Mouse (Mus musculus): ENCODE measurements around the gene Tbl3.

Gene Tbl3

DNA sequence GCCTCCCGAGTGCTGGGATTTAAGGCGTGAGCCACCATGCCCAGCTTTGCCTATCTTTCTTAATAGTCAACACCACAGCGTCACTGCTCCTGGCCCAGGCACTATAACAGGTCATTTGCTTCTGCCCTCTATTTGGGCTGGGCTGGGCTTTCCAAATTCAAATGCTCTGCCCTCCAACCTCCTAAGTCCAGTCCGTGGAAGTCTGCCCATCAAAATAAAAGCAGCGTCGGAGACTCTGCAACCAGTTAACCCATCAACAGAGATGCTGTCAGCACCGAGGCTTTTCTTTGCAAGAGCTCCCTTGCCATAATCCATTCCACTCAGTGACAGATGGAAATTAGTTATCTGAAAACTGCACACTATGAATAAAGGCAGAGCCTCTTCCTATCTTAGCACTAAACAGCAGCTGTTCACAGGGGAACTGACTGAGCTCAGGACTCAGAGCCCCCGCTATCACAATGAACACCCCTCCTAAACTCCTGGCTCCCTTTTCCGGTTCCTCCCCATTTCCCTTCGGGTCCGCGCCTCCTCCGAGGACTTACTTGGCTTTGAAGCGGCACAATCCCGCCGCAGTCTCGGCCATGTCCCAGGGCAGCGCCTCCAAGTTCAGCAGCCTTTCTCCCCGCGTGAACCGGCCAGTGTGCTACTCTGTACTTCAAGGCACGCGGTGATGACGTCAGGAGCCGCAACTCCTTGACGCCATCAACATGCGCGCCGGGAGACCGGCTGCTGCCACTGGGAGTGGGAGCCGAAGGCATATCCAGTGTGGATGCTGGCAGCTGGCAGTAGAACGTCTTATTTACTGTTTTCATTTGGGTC, at the start of gene Tbl3:
Tbl3 (minus strand) TSS at position 679 of the 819 bp plus-strand sequence.
- peak; percentile 93 for DNase-seq (ENCODE audit: low read depth, low spot score)

DNA sequence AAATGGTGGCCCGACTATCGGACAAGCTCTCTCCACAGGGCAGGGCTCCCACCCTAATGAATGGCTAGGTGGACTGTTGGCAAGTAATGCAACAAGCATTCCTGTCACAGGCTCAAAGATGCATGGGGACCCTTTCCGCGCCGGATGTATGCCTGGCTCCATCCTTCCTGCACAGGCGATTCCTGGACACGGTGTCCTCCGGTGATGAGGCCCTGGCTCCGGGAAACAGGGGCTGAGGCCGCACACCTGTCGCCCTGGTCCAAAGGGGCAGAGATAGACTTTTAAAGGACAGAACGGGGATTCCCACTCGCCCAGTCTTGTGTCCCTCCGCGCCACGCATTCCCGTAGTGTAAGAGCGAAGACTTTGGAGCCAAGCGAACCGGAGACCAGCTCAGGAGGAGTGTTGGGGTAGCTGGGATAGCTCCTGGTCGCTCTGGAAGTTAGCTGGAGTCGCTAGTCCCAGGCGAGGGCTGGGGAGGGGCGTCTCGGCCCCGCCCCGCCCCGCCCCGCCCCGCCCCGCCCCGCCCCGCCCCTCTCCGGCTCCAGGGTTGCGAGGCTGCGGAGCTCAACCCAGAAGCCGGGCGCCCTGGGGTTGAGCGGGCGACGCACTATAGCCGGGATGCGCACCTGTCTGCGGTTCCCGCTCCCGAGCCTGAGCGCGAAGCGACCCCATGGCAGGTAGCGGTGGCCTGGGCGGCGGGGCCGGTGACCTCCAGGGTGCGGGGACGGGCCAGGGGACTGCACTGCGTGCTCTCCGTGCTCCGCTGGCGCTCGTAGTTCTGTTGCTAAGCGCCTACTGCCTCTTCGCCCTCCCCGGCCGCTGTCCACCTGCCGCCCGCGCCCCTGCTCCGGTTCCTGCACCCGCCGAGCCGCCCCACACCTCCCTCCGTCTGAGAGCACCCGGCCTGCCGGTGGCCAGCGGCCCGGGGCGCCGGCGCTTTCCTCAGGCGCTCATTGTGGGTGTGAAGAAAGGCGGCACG, 45.2 kb upstream of the Tbl3 start, which contains the start of gene Hs3st6:
Hs3st6 (plus strand) TSS at position 574 of the 980 bp plus-strand sequence.
- no peak for DNase-seq (ENCODE audit: low read depth, low spot score)

DNA sequence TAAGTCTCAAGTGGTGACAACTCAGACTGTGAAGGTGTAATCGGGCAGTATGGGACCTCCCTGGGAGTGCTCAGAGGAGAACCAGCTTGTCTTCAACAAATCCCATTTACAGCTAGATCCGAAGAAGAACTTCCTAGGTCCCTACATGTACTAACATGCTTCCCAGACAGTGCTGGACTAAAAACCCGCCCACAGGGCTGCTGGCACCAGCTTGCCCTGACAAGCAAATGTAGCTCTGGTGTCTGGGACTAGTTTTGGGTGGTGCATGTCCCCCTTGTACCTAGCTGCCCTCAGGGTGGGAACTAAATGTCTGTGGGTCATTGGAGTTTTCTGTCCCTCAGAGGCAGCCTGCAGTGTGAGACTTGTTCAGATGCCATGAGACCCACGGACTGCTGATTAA, 44.1 kb upstream of the Tbl3 start:
- DNase-seq (ENCODE audit: low read depth, low spot score): no peak

DNA sequence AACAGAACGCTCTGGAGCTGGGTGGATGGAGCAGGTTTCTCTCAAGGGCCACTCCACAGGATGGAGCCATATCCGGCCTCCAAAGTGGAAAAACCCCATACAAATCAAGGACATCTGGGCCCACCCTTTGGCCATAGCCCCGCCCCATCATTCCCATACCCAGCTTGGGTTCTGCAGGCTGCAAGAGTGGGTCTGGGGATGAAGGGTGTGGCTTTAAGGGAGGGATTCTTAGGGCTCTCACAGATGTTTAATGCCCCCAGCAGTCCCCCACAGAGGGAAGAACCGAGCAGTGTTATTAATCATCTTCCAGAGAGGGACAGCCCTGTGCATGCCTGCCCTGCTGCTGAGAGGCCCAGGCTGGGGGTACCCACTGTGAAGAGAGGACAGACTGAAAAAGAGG, 39.5 kb upstream of the Tbl3 start:
- no peak for DNase-seq (ENCODE audit: low read depth, low spot score)

DNA sequence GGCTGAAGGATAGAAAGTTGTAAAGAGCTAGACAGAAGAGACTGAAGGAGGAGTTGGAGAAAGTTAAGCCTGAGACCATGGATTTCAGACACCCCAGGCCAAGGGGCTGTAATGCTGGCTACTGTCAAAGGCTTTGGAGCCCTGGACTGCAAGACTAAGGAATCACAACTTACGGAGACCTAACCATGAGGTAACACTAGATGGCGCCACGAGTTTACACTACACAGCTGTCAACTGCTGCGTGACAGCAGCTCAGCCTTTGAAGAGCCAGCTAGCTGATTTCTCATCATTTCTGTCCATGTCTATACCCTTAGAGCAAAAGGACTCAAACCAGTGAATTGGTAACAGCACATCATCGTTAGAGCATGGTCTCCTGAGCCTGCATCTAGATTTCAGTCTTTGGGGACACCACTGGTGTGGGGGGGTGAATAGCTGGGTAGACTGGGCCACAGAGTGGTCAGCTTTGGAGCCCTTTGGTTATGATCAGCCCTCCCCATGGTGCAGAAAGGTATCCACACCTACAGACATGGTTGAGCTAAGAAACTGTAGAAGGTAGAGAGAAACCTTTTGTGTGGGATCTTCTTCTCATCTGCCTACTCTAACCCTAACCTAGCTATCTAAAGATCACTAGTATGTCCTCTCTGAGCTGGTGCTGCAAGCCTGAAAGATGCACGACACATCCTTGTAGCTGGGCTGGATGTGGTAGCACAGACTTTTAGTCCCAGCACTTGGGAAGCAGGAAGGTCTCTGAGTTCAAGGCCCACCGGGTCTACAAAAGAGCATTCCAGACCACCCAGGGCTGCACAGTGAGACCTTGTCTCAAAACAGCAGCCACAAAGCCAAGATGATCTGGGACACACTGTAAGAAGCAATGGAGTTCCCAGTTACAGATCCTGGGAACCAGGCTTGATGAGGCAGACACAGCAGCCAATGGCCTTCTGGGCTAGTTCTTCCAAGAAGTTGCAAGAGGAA, 38.4 kb upstream of the Tbl3 start:
- DNase-seq (ENCODE audit: low read depth, low spot score): peak; percentile 91

DNA sequence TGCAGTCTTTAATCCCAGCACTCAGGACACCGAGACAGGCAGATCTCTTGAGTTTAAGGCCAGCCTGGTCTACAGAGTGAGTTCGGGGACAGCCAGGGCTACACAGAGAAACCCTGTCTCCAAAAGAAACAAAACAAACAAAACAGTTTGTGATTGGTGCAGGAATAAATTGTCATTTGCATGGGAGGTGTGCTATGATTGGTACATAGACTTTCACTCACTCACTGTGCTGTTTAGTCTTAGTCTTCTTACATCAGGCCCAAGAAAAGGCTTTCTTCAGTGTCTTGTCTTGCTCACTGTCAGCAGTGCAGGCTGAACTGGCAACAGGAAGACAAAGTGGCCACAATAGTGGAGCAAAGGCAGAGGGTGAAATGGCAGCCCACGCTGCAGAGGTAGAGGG, 36.9 kb upstream of the Tbl3 start:
- DNase-seq (ENCODE audit: low read depth, low spot score): no peak

DNA sequence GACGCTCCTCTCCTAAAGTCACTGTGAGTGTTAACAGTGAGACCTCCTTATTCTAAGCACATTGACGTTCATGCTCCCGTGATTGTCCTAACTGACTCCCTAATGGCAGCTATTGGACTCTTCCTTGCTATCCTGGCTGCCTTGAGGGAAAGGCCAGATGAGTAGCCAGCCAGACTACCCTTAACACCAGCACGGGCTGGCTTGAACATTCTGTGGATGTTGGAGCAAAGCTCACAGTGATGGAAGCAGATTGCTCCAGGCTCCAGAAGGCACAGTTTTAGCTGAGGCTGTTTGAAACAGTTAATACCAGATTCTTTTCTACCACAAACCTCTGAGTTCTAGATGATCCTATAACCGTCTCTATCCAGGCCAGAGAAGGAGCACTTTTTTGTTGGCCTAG, 36.4 kb upstream of the Tbl3 start:
- DNase-seq (ENCODE audit: low read depth, low spot score): no peak

DNA sequence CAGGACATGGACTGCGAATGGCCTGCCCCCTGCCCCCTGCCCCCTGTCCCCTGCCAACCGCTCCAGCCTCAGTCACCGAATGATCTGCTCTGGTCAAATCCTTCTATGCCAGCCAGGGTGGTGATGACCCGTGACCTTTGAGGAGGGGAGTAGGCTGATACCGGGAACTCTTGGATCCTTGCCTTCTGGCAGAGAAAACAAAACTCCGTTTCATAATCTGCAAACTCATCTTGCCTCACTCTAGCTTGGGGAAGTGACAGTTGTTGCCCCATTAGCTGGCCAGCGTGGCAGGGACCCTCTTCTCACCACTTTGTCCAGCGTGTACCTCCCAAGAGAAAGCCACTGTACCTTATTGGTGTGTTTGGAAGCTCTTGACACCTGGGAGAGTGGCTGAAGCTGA, 34.8 kb upstream of the Tbl3 start:
- DNase-seq (ENCODE audit: low read depth, low spot score): no peak

DNA sequence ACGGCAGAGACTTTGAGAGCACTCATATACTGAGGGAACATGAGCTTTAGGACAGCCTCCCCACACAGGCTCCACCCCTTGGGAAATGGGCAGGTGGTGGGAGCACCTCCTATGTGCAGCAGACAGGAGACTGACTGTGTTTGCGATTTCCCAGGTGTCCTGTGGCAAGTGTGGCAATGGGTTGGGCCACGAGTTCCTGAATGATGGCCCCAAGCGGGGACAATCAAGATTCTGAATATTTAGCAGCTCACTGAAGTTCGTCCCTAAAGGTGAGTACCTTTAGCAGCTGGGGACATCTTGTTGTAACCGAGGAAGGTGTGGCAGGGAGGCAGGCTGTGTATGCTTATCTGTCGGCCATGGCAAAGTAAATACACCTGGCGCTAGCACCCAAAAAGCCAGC, 32.5 kb upstream of the Tbl3 start:
- no peak for DNase-seq (ENCODE audit: low read depth, low spot score)

DNA sequence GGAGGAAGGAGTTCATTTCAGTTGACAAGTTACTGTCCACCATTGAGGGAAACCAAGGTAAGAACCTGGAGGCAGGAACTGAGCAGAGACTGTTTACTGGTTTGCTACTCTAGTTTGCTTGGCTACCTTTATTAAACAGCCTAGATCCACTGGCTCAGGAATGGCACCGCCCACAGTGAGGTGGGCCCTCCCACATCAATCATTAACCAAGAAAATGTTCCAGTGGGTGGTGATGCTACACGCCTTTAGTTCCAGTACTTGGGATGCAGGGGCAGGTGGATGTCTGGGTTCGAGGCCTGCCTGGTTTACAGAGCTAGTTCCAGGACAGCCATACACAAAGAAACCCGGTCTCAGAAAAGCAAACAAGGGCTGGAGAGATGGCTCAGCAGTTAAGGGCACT, 30.8 kb upstream of the Tbl3 start:
- DNase-seq (ENCODE audit: low read depth, low spot score): no peak

DNA sequence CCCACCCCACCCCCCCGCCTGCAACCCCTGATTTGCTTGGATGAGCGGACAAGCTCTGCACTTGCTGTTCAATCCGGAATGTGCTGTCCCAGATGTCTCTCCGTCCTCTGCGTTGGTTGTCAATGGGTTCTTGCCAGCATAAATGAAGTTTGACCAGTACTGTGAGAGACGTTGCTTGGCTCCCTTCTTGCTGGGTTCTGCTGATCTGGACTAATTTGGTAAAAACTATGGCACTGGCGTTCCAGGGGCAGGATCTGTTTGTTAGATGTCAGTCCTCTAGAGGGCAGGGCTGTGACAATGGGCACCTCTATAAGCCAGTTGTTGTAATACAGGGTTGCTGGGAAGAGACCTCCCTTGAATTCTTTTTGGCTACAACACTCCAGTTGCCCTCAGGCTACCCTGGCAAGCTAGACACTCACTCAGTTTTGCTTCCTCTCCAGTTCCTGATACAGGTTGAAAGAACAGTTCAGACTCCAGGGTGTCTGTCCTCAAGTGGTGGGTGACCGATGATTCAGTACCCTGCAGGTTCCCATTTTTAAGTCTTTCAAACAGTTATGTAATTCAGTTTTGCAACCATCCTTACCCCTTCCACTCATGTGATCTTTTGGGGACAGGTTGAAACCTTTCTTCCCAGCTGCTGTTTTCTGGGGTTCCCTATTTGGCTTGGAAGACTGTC, 29.8 kb upstream of the Tbl3 start:
- no peak for DNase-seq (ENCODE audit: low read depth, low spot score)

DNA sequence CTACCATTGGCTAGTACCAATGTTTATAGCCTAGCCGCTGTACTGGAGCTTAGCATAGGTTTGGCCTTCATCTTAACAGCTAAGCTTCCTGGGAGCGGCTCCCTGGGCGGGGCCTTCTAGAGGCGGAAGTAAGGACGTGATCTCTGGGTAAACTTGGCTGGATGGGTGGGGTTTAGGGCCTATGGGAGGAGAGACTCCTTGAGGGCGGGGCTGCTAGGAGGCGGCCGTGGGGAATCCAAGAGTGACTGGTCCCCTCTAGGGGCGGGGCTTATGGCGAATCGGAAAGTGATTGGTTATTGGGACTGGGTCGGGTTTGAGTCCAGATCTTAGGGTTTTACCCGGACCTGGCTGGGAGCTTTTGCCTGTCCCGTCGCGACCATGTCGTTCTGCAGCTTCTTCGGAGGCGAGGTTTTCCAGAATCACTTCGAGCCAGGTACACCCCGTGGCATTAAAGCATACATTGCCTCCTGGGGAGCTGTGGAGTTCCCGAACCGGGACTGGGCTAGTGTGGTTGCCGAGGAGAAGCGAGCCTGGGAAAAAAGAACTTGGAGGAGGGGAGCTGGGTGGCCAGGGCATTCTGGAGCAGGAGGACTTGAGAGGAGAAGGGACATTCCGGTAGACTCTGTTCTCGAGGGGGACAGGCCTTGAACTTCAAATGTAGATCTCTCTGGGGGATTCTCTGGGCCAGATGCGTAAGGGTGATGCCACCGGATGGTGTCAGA, 29.0 kb upstream of the Tbl3 start, which contains the start of gene Msrb1:
Msrb1 (plus strand) TSS at position 313 of the 722 bp plus-strand sequence.
- peak; percentile 99 for DNase-seq (ENCODE audit: low read depth, low spot score)

DNA sequence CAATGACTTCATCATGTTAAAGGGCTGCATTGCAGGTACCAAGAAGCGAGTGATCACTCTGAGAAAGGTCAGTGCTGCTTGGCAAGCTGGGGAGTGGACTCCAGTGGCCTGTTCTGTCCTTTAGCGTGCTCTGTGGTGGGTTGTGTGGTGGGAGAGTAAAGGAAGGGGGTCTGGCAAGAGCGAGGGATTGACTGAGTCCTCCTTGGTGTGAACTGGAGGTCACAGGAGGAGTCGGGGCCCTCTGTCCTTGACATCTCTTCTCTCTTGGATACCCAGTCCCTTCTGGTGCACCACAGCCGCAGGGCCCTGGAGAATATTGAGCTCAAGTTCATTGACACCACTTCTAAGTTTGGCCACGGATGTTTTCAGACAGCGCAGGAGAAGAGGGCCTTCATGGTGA, 28.0 kb upstream of the Tbl3 start:
- no peak for DNase-seq (ENCODE audit: low read depth, low spot score)

DNA sequence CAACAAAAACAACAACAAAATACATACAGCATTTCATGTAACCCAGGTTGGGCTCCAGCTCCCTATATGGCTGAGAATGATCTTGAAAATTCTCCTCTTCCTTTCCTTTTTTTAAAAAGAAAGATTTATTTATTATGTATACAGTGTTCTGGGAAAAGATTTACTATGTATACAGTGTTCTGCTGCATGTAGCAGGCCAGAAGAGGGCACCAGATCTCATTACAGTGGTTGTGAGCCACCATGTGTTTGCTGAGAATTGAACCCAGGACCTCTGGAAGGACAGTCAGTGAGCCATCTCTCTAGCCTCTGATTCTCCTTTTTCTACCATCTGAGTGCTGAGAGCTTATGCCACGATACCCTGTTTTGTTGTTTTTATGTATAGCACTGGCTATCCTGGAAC, 27.1 kb upstream of the Tbl3 start:
- no peak for DNase-seq (ENCODE audit: low read depth, low spot score)

DNA sequence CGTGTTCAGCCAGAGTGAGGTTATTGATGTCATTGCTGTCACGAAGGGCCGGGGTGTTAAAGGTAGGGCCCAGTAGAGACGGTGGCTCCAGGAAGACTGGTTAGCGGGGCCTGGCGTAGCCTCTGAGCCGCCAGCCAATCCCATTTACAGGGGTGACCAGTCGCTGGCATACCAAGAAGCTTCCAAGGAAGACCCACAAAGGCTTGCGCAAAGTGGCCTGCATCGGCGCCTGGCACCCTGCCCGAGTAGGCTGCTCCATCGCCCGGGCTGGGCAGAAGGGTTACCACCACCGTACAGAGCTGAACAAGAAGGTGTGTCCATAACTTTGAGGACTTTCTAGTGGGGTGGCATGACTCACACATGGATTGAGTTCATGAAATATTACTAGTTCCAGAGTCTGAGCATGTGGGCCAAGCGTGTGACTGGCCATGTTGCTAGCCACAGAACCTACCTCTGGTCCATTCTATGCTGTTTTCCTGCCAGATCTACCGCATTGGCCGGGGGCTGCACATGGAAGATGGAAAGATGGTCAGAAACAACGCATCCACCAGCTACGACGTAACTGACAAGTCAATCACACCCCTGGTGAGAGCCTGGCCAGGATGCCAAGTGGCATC, 26.1 kb upstream of the Tbl3 start:
- no peak for DNase-seq (ENCODE audit: low read depth, low spot score)

DNA sequence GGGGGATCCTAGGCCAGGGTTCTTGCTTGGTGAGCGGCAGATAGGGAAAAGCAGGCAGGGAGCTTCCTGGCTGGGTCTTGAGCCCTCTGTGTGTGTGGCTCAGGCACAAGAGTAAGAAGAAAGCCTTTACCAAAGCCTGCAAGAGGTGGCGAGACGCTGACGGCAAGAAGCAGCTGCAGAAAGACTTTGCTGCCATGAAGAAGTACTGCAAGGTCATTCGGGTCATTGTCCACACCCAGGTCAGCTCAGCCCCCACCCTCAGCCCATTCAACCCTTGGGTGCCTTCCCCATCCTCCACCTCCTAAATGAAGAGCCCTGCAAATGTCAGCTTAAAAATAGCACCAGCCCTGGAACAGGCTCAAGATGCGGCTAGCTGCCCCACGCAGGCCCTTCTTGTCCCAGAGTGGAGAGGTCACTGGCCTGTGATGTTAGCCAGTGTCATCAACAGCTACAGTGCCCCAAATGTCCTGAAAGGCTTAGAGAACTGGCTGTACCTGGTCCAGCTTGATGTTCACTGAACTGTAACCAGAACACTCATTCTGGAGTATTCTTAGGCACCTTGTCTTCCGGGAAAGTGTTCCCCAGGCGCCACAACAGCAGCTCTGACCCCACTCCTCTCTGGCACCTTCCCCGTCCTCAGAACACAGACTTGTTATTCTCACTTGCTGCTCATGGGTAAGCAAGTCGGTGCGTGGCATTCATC, 24.9 kb upstream of the Tbl3 start:
- no peak for DNase-seq (ENCODE audit: low read depth, low spot score)

DNA sequence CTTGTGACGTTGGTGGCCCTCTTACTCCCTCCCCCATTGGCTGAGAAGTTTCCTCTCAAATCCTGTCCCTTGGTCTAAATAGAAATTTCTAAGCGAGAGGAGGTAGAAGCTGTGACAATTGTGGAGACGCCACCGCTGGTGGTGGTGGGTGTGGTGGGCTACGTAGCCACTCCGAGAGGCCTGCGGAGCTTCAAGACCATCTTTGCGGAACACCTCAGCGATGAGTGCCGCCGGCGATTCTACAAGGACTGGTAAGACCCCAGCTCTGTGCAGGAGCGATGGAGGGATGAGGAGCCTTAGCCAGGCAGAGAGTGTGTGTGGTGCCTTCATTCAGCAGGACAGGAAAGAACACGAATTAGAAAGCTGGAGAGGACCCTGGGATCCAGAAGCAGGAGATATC, 23.3 kb upstream of the Tbl3 start:
- no peak for DNase-seq (ENCODE audit: low read depth, low spot score)

DNA sequence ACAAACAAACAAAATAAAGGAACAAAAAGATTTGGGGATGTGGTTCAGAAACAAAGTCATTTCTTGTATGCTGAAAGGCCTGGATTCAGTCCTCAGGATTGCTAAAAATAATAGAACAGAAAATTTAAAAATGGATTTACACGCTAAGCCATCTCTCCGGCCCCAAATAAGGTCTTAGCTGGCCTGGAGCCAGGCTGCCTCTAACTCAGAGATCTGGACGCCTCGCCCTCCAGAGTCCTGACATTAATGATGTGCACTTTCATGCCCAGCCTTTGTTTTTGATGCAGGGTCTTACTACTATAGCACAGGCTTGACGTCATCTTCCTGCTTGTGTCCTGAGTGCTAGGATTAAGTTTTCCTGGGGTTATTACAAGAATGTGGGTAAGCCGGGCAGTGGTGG, 21.6 kb upstream of the Tbl3 start:
- no peak for DNase-seq (ENCODE audit: low read depth, low spot score)

DNA sequence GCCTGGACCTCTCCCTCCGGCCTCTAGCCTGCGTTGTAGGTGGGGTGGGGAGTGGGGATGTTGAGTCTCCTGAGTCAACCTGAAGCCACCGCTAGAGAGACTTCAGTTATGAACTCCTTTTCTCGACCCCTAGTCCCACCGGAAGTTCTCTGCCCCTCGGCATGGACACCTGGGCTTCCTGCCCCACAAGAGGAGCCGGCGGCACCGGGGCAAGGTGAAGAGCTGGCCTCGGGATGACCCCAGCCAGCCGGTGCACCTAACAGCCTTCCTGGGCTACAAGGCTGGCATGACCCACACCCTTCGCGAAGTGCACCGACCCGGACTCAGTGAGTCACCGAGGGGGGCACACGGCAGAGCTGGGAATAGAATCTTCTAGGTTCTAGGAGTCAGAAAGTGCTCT, 20.7 kb upstream of the Tbl3 start:
- no peak for DNase-seq (ENCODE audit: low read depth, low spot score)
